Mouse (Mus musculus): ENCODE data around the gene Slc6a6.

- TF ChIP-seq POLR2A (IDR thresholded peaks at IDR 0.05; ENCODE audit: extremely low read depth, insufficient read depth, low read length) (no peak), CTCF (IDR thresholded peaks at IDR 0.05; ENCODE audit: low read depth, low read length) (no peak)
Measured at GRCm38 (mm10) chr6:91663616-91664015, 20.2 kb upstream of the Slc6a6 start.
